Mouse (Mus musculus): ENCODE measurements around the gene 6030445D17Rik.

GRCm38 (mm10) chr4:136431376-136431693 lies 30.7 kb upstream of the 6030445D17Rik start:
- TF ChIP-seq CTCF (IDR thresholded peaks at IDR 0.05; ENCODE audit: insufficient read depth, low read length): peak; percentile 60
- TF ChIP-seq POLR2A (IDR thresholded peaks at IDR 0.05; ENCODE audit: borderline replicate concordance, extremely low read depth, low read depth, low read length): no peak

Data from lung, adult 2 months (tissue).